Mouse (Mus musculus) megakaryocyte, embryonic 14.5 days (primary cell): ENCODE measurements around the gene Aspscr1.

Experiments
- FLI1 ChIP-seq: IDR thresholded peaks from 2 replicates; pipeline ENCODE4 v1.6.1; 2012; ENCODE audit warnings: low read length, inconsistent platforms, mixed read lengths
- GATA1 ChIP-seq: IDR thresholded peaks from 3 replicates; pipeline ENCODE4 v1.6.1; 2012; ENCODE audit warnings: mixed read lengths, low read length, inconsistent platforms, borderline replicate concordance

- no peak for TF ChIP-seq FLI1
- no peak for TF ChIP-seq GATA1
Measured at GRCm38 (mm10) chr11:120706120-120706519, 33.3 kb downstream of the Aspscr1 start.
